Mouse (Mus musculus): ENCODE measurements around the gene Ptpn18.

The Ptpn18 gene

GRCm38 (mm10) chr1:34464310-34464817 is 4.8 kb downstream of the Ptpn18 start:
- no peak for DNase-seq (ENCODE audit: low spot score in 2 of 2)

- DNase-seq (ENCODE audit: low spot score in 2 of 2) = no peak
These were observed 5.9 kb downstream of the Ptpn18 start for GRCm38 (mm10) chr1:34465445-34465844.

GRCm38 (mm10) chr1:34468051-34468450 is 8.5 kb downstream of the Ptpn18 start:
- DNase-seq (ENCODE audit: low spot score in 2 of 2) = no peak

- no peak for DNase-seq (ENCODE audit: low spot score in 2 of 2)
These were observed 8.9 kb downstream of the Ptpn18 start for GRCm38 (mm10) chr1:34468500-34468899.

GRCm38 (mm10) chr1:34469801-34470200 is 10.2 kb downstream of the Ptpn18 start:
- no peak for DNase-seq (ENCODE audit: low spot score in 2 of 2)

- no peak for DNase-seq (ENCODE audit: low spot score in 2 of 2)
These were observed 13.1 kb downstream of the Ptpn18 start for GRCm38 (mm10) chr1:34472427-34473300.

GRCm38 (mm10) chr1:34478891-34479655 is 19.5 kb downstream of the Ptpn18 start:
- DNase-seq (ENCODE audit: low spot score in 2 of 2) = no peak

- DNase-seq (ENCODE audit: low spot score in 2 of 2) = no peak
These were observed 21.2 kb downstream of the Ptpn18 start for GRCm38 (mm10) chr1:34480801-34481200.

- DNase-seq (ENCODE audit: low spot score in 2 of 2) = no peak
These were observed 22.5 kb downstream of the Ptpn18 start for GRCm38 (mm10) chr1:34481920-34482669.

- no peak for DNase-seq (ENCODE audit: low spot score in 2 of 2)
These were observed 24.9 kb downstream of the Ptpn18 start for GRCm38 (mm10) chr1:34484470-34484869.

- DNase-seq (ENCODE audit: low spot score in 2 of 2) = peak in 1 of 2 experiments; percentile 23
These were observed 26.1 kb downstream of the Ptpn18 start for GRCm38 (mm10) chr1:34485461-34486188.

- DNase-seq (ENCODE audit: low spot score in 2 of 2) = no peak
These were observed 27.8 kb downstream of the Ptpn18 start for GRCm38 (mm10) chr1:34487383-34487782.

GRCm38 (mm10) chr1:34489852-34490541 is 30.4 kb downstream of the Ptpn18 start:
- DNase-seq (ENCODE audit: low spot score in 2 of 2) = no peak

GRCm38 (mm10) chr1:34491480-34491879 is 31.9 kb downstream of the Ptpn18 start:
- no peak for DNase-seq (ENCODE audit: low spot score in 2 of 2)

- DNase-seq (ENCODE audit: low spot score in 2 of 2) = no peak
These were observed 43.4 kb downstream of the Ptpn18 start for GRCm38 (mm10) chr1:34502991-34503390.

GRCm38 (mm10) chr1:34505307-34505706 is 45.7 kb downstream of the Ptpn18 start:
- DNase-seq (ENCODE audit: low spot score in 2 of 2) = no peak

GRCm38 (mm10) chr1:34505970-34506551 is 46.5 kb downstream of the Ptpn18 start:
- DNase-seq (ENCODE audit: low spot score in 2 of 2) = no peak

- DNase-seq (ENCODE audit: low spot score in 2 of 2) = no peak
These were observed 48.4 kb downstream of the Ptpn18 start for GRCm38 (mm10) chr1:34507986-34508385.

- DNase-seq (ENCODE audit: low spot score in 2 of 2) = no peak
These were observed 51.0 kb downstream of the Ptpn18 start for GRCm38 (mm10) chr1:34510575-34510981.

GRCm38 (mm10) chr1:34511027-34511426 is 51.5 kb downstream of the Ptpn18 start:
- peak; percentile 16 to 30 for DNase-seq (ENCODE audit: low spot score in 2 of 2)
